Mouse (Mus musculus): Measurements from ENCODE around the gene Clec2g. TPM values are rescaled to one million over a fixed set of nuclear protein-coding genes. Genes with fewer than 3 reads are reported as not detected.
"Not testable (repeated sequence)": the region's sequence is repeated elsewhere in the genome, so short reads cannot be mapped to it uniquely, and the experiment has no call there.

The Clec2g gene
- not detected in 2 replicates for polyA plus RNA-seq (2015; fragmentation: Nextera tagmentation; extraction: Ambion mirVana)

- not testable (repeated sequence) for H3K9me3 ChIP-seq (ENCODE audit: control insufficient read depth); H3K27ac ChIP-seq (ENCODE audit: low read depth, low read length); ATAC-seq; H3K4me3 ChIP-seq (ENCODE audit: low read depth, low read length); H3K4me1 ChIP-seq (replicated peaks; ENCODE audit: control insufficient read depth, insufficient read depth, low read length); H3K4me2 ChIP-seq (replicated peaks; ENCODE audit: low read depth); H3K36me3 ChIP-seq (ENCODE audit: control insufficient read depth, insufficient read depth); H3K27me3 ChIP-seq (replicated peaks; ENCODE audit: control insufficient read depth, insufficient read depth, low read length); H3K9ac ChIP-seq (ENCODE audit: low read depth, low read length)
- WGBS, result 95% methylated on average over 4 of the region's 4 CpGs
These were observed at the start of gene Clec2g for GRCm38 (mm10) chr6:128934081-128934480. TSS of gene Clec2g (plus strand) at chr6:128934381.

- not testable (repeated sequence) for H3K9ac ChIP-seq (ENCODE audit: low read depth, low read length); H3K27ac ChIP-seq (ENCODE audit: low read depth, low read length); H3K4me1 ChIP-seq (replicated peaks; ENCODE audit: control insufficient read depth, insufficient read depth, low read length); H3K4me3 ChIP-seq (ENCODE audit: low read depth, low read length); ATAC-seq; H3K36me3 ChIP-seq (ENCODE audit: control insufficient read depth, insufficient read depth); H3K9me3 ChIP-seq (ENCODE audit: control insufficient read depth); H3K27me3 ChIP-seq (replicated peaks; ENCODE audit: control insufficient read depth, insufficient read depth, low read length); H3K4me2 ChIP-seq (replicated peaks; ENCODE audit: low read depth)
- WGBS, result 88% methylated on average over 6 of the region's 6 CpGs
These were observed 46.9 kb upstream of the Clec2g start, which contains the start of gene Clec2i for GRCm38 (mm10) chr6:128887091-128887790. TSS of gene Clec2i (plus strand) at chr6:128887588.

- Histone ChIP-seq H3K4me1 (replicated peaks; ENCODE audit: control insufficient read depth, insufficient read depth, low read length) (no peaks in the 10 kb centered on the region), H3K4me2 (replicated peaks; ENCODE audit: low read depth) (no peak overlapping the region), H3K27ac (ENCODE audit: low read depth, low read length) (no peak overlapping the region), H3K9ac (ENCODE audit: low read depth, low read length) (no peak overlapping the region), H3K9me3 (ENCODE audit: control insufficient read depth) (no peaks in the 10 kb centered on the region), H3K27me3 (replicated peaks; ENCODE audit: control insufficient read depth, insufficient read depth, low read length) (no peaks in the 10 kb centered on the region), H3K36me3 (ENCODE audit: control insufficient read depth, insufficient read depth) (no peaks in the 10 kb centered on the region), H3K4me3 (ENCODE audit: low read depth, low read length) (no peak overlapping the region)
- ATAC-seq, result no peak
- 78% methylated on average over 5 of the region's 5 CpGs for WGBS
- no peak for TF ChIP-seq CTCF (IDR thresholded peaks at IDR 0.05; ENCODE audit: low read depth)
These were observed 45.3 kb upstream of the Clec2g start for GRCm38 (mm10) chr6:128888834-128889233.

- no peak for ATAC-seq
- H3K27me3 ChIP-seq (replicated peaks; ENCODE audit: control insufficient read depth, insufficient read depth, low read length), result no peaks in the 10 kb centered on the region
- TF ChIP-seq CTCF (IDR thresholded peaks at IDR 0.05; ENCODE audit: low read depth), result no peak
- 77% methylated on average over 2 of the region's 2 CpGs for WGBS
- H3K9ac ChIP-seq (ENCODE audit: low read depth, low read length), result no peak within 1 kb of the TSS
- H3K4me2 ChIP-seq (replicated peaks; ENCODE audit: low read depth), result no peak within 1 kb of the TSS
- H3K4me1 ChIP-seq (replicated peaks; ENCODE audit: control insufficient read depth, insufficient read depth, low read length), result no peaks in the 10 kb centered on the region
- no peaks in the 10 kb centered on the region for H3K36me3 ChIP-seq (ENCODE audit: control insufficient read depth, insufficient read depth)
- no peak within 1 kb of the TSS for H3K4me3 ChIP-seq (ENCODE audit: low read depth, low read length)
- H3K27ac ChIP-seq (ENCODE audit: low read depth, low read length), result no peak within 1 kb of the TSS
- H3K9me3 ChIP-seq (ENCODE audit: control insufficient read depth), result no peaks in the 10 kb centered on the region
These were observed 43.2 kb upstream of the Clec2g start, which contains the start of gene BC035044 for GRCm38 (mm10) chr6:128890948-128891355. TSS of gene BC035044 (minus strand) at chr6:128891126.

GRCm38 (mm10) chr6:128895404-128896001, 38.7 kb upstream of the Clec2g start:
- no peak overlapping the region for H3K27ac ChIP-seq (ENCODE audit: low read depth, low read length)
- no peak for TF ChIP-seq CTCF (IDR thresholded peaks at IDR 0.05; ENCODE audit: low read depth)
- WGBS, result 64% methylated on average over 3 of the region's 3 CpGs

GRCm38 (mm10) chr6:128900044-128900443, 34.1 kb upstream of the Clec2g start:
- Histone ChIP-seq H3K4me2 (replicated peaks; ENCODE audit: low read depth) (no peak overlapping the region), H3K9ac (ENCODE audit: low read depth, low read length) (no peak overlapping the region), H3K27ac (ENCODE audit: low read depth, low read length) (no peak overlapping the region), H3K4me1 (replicated peaks; ENCODE audit: control insufficient read depth, insufficient read depth, low read length) (no peaks in the 10 kb centered on the region), H3K4me3 (ENCODE audit: low read depth, low read length) (no peak overlapping the region), H3K36me3 (ENCODE audit: control insufficient read depth, insufficient read depth) (no peaks in the 10 kb centered on the region), H3K9me3 (ENCODE audit: control insufficient read depth) (no peaks in the 10 kb centered on the region), H3K27me3 (replicated peaks; ENCODE audit: control insufficient read depth, insufficient read depth, low read length) (no peaks in the 10 kb centered on the region)
- no peak for ATAC-seq
- 83% methylated on average over 2 of the region's 2 CpGs for WGBS
- peak; percentile 26; the same call in 1 of the 2 replicates for TF ChIP-seq CTCF (IDR thresholded peaks at IDR 0.05; ENCODE audit: low read depth)

More at GRCm38 (mm10) chr6:128895404-128896001, 38.7 kb upstream of the Clec2g start:
- H3K36me3 ChIP-seq (ENCODE audit: control insufficient read depth, insufficient read depth), result no peaks in the 10 kb centered on the region
- no peak for ATAC-seq
- H3K9ac ChIP-seq (ENCODE audit: low read depth, low read length), result no peak overlapping the region
- H3K4me2 ChIP-seq (replicated peaks; ENCODE audit: low read depth), result no peak overlapping the region
- H3K27me3 ChIP-seq (replicated peaks; ENCODE audit: control insufficient read depth, insufficient read depth, low read length), result no peaks in the 10 kb centered on the region
- H3K9me3 ChIP-seq (ENCODE audit: control insufficient read depth), result no peaks in the 10 kb centered on the region
- no peak overlapping the region for H3K4me3 ChIP-seq (ENCODE audit: low read depth, low read length)
- H3K4me1 ChIP-seq (replicated peaks; ENCODE audit: control insufficient read depth, insufficient read depth, low read length), result no peaks in the 10 kb centered on the region

- not testable (repeated sequence) for H3K4me2 ChIP-seq (replicated peaks; ENCODE audit: low read depth); ATAC-seq; H3K36me3 ChIP-seq (ENCODE audit: control insufficient read depth, insufficient read depth); H3K9ac ChIP-seq (ENCODE audit: low read depth, low read length); H3K9me3 ChIP-seq (ENCODE audit: control insufficient read depth); H3K27ac ChIP-seq (ENCODE audit: low read depth, low read length); H3K4me1 ChIP-seq (replicated peaks; ENCODE audit: control insufficient read depth, insufficient read depth, low read length); H3K4me3 ChIP-seq (ENCODE audit: low read depth, low read length); H3K27me3 ChIP-seq (replicated peaks; ENCODE audit: control insufficient read depth, insufficient read depth, low read length)
- 87% methylated on average over 5 of the region's 6 CpGs for WGBS
These were observed 33.2 kb upstream of the Clec2g start for GRCm38 (mm10) chr6:128900796-128901552.
